Mouse (Mus musculus) heart, embryonic 12.5 days (tissue): Measurements from ENCODE around the gene Hdgfl3. TPM values are rescaled to one million over a fixed set of nuclear protein-coding genes. Genes with fewer than 3 reads are reported as not detected.

Experiments used
- ATAC-seq: fragments of 200-750 bp; cut with Nextera tagmentation; 2 replicates; pipeline ENCODE4 v1.8.0; 2017; ENCODE audit warnings: moderate TSS enrichment, moderate library complexity; ENCODE audit not compliant: insufficient number of reproducible peaks, low FRiP score
- H3K27ac ChIP-seq: fragments of 300-500 bp; sonication (generic); 2 replicates; pipeline ENCODE4 v1.5.1; 2016; ENCODE audit warnings: mild to moderate bottlenecking, moderate library complexity; ENCODE audit not compliant: poor library complexity, severe bottlenecking
- H3K27me3 ChIP-seq: fragments of 300-500 bp; sonication (generic); replicated peaks from 2 replicates; pipeline ENCODE4 v1.6.1; 2016; ENCODE audit warnings: mild to moderate bottlenecking, moderate library complexity
- H3K36me3 ChIP-seq: fragments of 300-500 bp; sonication (generic); 2 replicates; pipeline ENCODE4 v1.6.1; 2016; ENCODE audit warnings: mild to moderate bottlenecking, moderate library complexity
- H3K4me1 ChIP-seq: fragments of 300-500 bp; sonication (generic); replicated peaks from 2 replicates; pipeline ENCODE4 v1.6.1; 2016; ENCODE audit warnings: mild to moderate bottlenecking
- H3K4me2 ChIP-seq: fragments of 300-500 bp; sonication (generic); 2 replicates; pipeline ENCODE4 v1.6.1; 2016; ENCODE audit warnings: mild to moderate bottlenecking, moderate library complexity
- H3K4me3 ChIP-seq: fragments of 300-500 bp; sonication (generic); 2 replicates; pipeline ENCODE4 v1.5.1; 2016; ENCODE audit warnings: mild to moderate bottlenecking
- H3K9ac ChIP-seq: fragments of 300-500 bp; sonication (generic); 2 replicates; pipeline ENCODE4 v1.6.1; 2016; ENCODE audit warnings: mild to moderate bottlenecking, moderate library complexity
- H3K9me3 ChIP-seq: fragments of 300-500 bp; sonication (generic); replicated peaks from 2 replicates; pipeline ENCODE4 v1.6.1; 2016; ENCODE audit warnings: mild to moderate bottlenecking, moderate library complexity
- WGBS: fragments of 180-500 bp; shearing (Covaris S2); methylation state at CpG from one replicate; pipeline ENCODE4 v1.1.7; 2016; 5-methylcytosine and 5-hydroxymethylcytosine counted together
- polyA plus RNA-seq: library from polyadenylated mRNA; unstranded; fragments of >200 nt; fragmentation: Nextera tagmentation; extraction: Ambion mirVana; gene quantifications from 2 replicates; pipeline ENCODE4 v1.2.1, GENCODE M21; 2016

Gene Hdgfl3
- polyA plus RNA-seq, 1 experiment from 2014 or later, result 15.2 TPM

GRCm38 (mm10) chr7:81945398-81945797 lies 11.1 kb upstream of the Hdgfl3 start:
- Histone ChIP-seq H3K27ac (no peak overlapping the region), H3K27me3 (no peaks in the 10 kb centered on the region), H3K4me3 (no peak overlapping the region), H3K36me3 (no peaks in the 10 kb centered on the region), H3K9ac (no peak overlapping the region), H3K9me3 (no peaks in the 10 kb centered on the region), H3K4me1 (no peaks in the 10 kb centered on the region), H3K4me2 (peak overlapping the region; percentile 23; the same call in 1 of the 2 replicates)
- WGBS, result 22% methylated on average over 4 of the region's 4 CpGs
- no peak for ATAC-seq

- ATAC-seq, result no peak
- Histone ChIP-seq H3K4me2 (peak overlapping the region; percentile 84), H3K36me3 (no peaks in the 10 kb centered on the region), H3K27me3 (peaks cover 18% of the 10 kb centered on the region), H3K9ac (peak overlapping the region; percentile 83), H3K27ac (no peak overlapping the region), H3K4me1 (peaks cover 8% of the 10 kb centered on the region; the same call in 1 of the 2 replicates), H3K9me3 (no peaks in the 10 kb centered on the region), H3K4me3 (peak overlapping the region; percentile 68)
- WGBS, result 10% methylated on average over 5 of the region's 5 CpGs
Observed at GRCm38 (mm10) chr7:81934806-81935205, 533 bp upstream of the Hdgfl3 start.

GRCm38 (mm10) chr7:81933601-81934266 lies 539 bp downstream of the Hdgfl3 start:
- H3K27ac ChIP-seq, result peak overlapping the region; percentile 29
- peak overlapping the region; percentile 84 for H3K4me2 ChIP-seq
- H3K4me1 ChIP-seq, result peaks cover 8% of the 10 kb centered on the region; the same call in 1 of the 2 replicates
- ATAC-seq, result peak; percentile 76
- H3K9me3 ChIP-seq, result no peaks in the 10 kb centered on the region
- WGBS, result under 1% methylated on average over 89 of the region's 103 CpGs
- H3K9ac ChIP-seq, result peak overlapping the region; percentile 83
- H3K4me3 ChIP-seq, result peak overlapping the region; percentile 68
- peaks cover 18% of the 10 kb centered on the region for H3K27me3 ChIP-seq
- no peaks in the 10 kb centered on the region for H3K36me3 ChIP-seq

GRCm38 (mm10) chr7:81933061-81933600 lies 1.1 kb downstream of the Hdgfl3 start:
- ATAC-seq, result 0 out of 2 replicates have a peak, but pooled peaks have one; percentile 7
- Histone ChIP-seq H3K9me3 (no peaks in the 10 kb centered on the region), H3K4me3 (peak overlapping the region; percentile 68), H3K4me1 (peaks cover 13% of the 10 kb centered on the region), H3K27me3 (peaks cover 18% of the 10 kb centered on the region), H3K36me3 (no peaks in the 10 kb centered on the region), H3K9ac (peak overlapping the region; percentile 83), H3K27ac (peak overlapping the region; percentile 29; the same call in 1 of the 2 replicates), H3K4me2 (peak overlapping the region; percentile 84)
- 10% methylated on average over 23 of the region's 23 CpGs for WGBS

- no peaks in the 10 kb centered on the region for H3K36me3 ChIP-seq
- peak overlapping the region; percentile 34 for H3K9ac ChIP-seq
- H3K4me2 ChIP-seq, result peak overlapping the region; percentile 84
- WGBS, result 36% methylated on average over 5 of the region's 5 CpGs
- no peak overlapping the region for H3K27ac ChIP-seq
- peaks cover 16% of the 10 kb centered on the region for H3K27me3 ChIP-seq
- no peak for ATAC-seq
- peaks cover 14% of the 10 kb centered on the region for H3K4me1 ChIP-seq
- no peaks in the 10 kb centered on the region for H3K9me3 ChIP-seq
- peak overlapping the region; percentile 68 for H3K4me3 ChIP-seq
Observed at GRCm38 (mm10) chr7:81932521-81933045, 1.7 kb downstream of the Hdgfl3 start.

GRCm38 (mm10) chr7:81928998-81929397 lies 5.3 kb downstream of the Hdgfl3 start:
- peaks cover 18% of the 10 kb centered on the region for H3K4me1 ChIP-seq
- ATAC-seq, result no peak
- 68% methylated on average over 7 of the region's 7 CpGs for WGBS
- H3K9me3 ChIP-seq, result no peaks in the 10 kb centered on the region
- H3K27me3 ChIP-seq, result no peaks in the 10 kb centered on the region
- no peak overlapping the region for H3K4me3 ChIP-seq
- H3K27ac ChIP-seq, result no peak overlapping the region
- no peaks in the 10 kb centered on the region for H3K36me3 ChIP-seq
- H3K9ac ChIP-seq, result no peak overlapping the region
- no peak overlapping the region for H3K4me2 ChIP-seq

GRCm38 (mm10) chr7:81921379-81921952 lies 12.8 kb downstream of the Hdgfl3 start:
- no peaks in the 10 kb centered on the region for H3K36me3 ChIP-seq
- 68% methylated on average over 1 of the region's 1 CpGs for WGBS
- no peaks in the 10 kb centered on the region for H3K9me3 ChIP-seq

GRCm38 (mm10) chr7:81920314-81920713 lies 14.0 kb downstream of the Hdgfl3 start:
- H3K9me3 ChIP-seq, result no peaks in the 10 kb centered on the region
- no peaks in the 10 kb centered on the region for H3K4me1 ChIP-seq
- no peaks in the 10 kb centered on the region for H3K36me3 ChIP-seq
- H3K4me2 ChIP-seq, result no peak overlapping the region
- no peak for ATAC-seq
- H3K9ac ChIP-seq, result no peak overlapping the region
- no peak overlapping the region for H3K4me3 ChIP-seq
- no peak overlapping the region for H3K27ac ChIP-seq
- 61% methylated on average over 4 of the region's 4 CpGs for WGBS
- no peaks in the 10 kb centered on the region for H3K27me3 ChIP-seq

More at GRCm38 (mm10) chr7:81921379-81921952, 12.8 kb downstream of the Hdgfl3 start:
- Histone ChIP-seq H3K4me1 (no peaks in the 10 kb centered on the region), H3K27me3 (no peaks in the 10 kb centered on the region), H3K4me3 (no peak overlapping the region), H3K27ac (no peak overlapping the region), H3K4me2 (no peak overlapping the region), H3K9ac (no peak overlapping the region)
- no peak for ATAC-seq

- no peak overlapping the region for H3K27ac ChIP-seq
- no peaks in the 10 kb centered on the region for H3K4me1 ChIP-seq
- no peak overlapping the region for H3K9ac ChIP-seq
- no peaks in the 10 kb centered on the region for H3K27me3 ChIP-seq
- no peaks in the 10 kb centered on the region for H3K9me3 ChIP-seq
- 74% methylated on average over 5 of the region's 5 CpGs for WGBS
- no peak for ATAC-seq
- no peak overlapping the region for H3K4me2 ChIP-seq
- no peak overlapping the region for H3K4me3 ChIP-seq
- H3K36me3 ChIP-seq, result no peaks in the 10 kb centered on the region
Observed at GRCm38 (mm10) chr7:81918316-81918715, 16.0 kb downstream of the Hdgfl3 start.

- Histone ChIP-seq H3K4me1 (no peaks in the 10 kb centered on the region), H3K27me3 (no peaks in the 10 kb centered on the region), H3K4me2 (no peak overlapping the region), H3K36me3 (no peaks in the 10 kb centered on the region), H3K9ac (no peak overlapping the region), H3K9me3 (no peaks in the 10 kb centered on the region), H3K27ac (no peak overlapping the region), H3K4me3 (no peak overlapping the region)
- 78% methylated on average over 2 of the region's 2 CpGs for WGBS
- no peak for ATAC-seq
Observed at GRCm38 (mm10) chr7:81904926-81905325, 29.3 kb downstream of the Hdgfl3 start.

- Histone ChIP-seq H3K36me3 (peaks cover 4% of the 10 kb centered on the region; the same call in 1 of the 2 replicates), H3K4me3 (no peak overlapping the region), H3K27me3 (no peaks in the 10 kb centered on the region), H3K9me3 (no peaks in the 10 kb centered on the region), H3K9ac (no peak overlapping the region), H3K4me2 (no peak overlapping the region), H3K4me1 (no peaks in the 10 kb centered on the region), H3K27ac (no peak overlapping the region)
- WGBS, result 66% methylated on average over 4 of the region's 4 CpGs
- no peak for ATAC-seq
Observed at GRCm38 (mm10) chr7:81904094-81904493, 30.2 kb downstream of the Hdgfl3 start.
